Mouse (Mus musculus) retina, embryonic 14.5 days (tissue): ENCODE results near the gene H2afy.
"Not testable (repeated sequence)": the region's sequence is repeated elsewhere in the genome, so short reads cannot be mapped to it uniquely, and the experiment has no call there.

ENCODE experiments used
- DNase-seq: peaks from one replicate; pipeline ENCODE4 v3.0.0-alpha.2; 2015; ENCODE audit warnings: low spot score

Gene H2afy

GRCm38 (mm10) chr13:56071586-56072267, 64.4 kb downstream of the H2afy start:
- no peak for DNase-seq

- no peak for DNase-seq
Observed at GRCm38 (mm10) chr13:56069643-56070042, 66.5 kb downstream of the H2afy start.

- DNase-seq: no peak
Observed at GRCm38 (mm10) chr13:56068517-56068916, 67.6 kb downstream of the H2afy start.

GRCm38 (mm10) chr13:56066904-56067303, 69.3 kb downstream of the H2afy start:
- DNase-seq: no peak

GRCm38 (mm10) chr13:56066152-56066551, 70.0 kb downstream of the H2afy start:
- DNase-seq: no peak

GRCm38 (mm10) chr13:56057761-56058160, 78.4 kb downstream of the H2afy start:
- DNase-seq: no peak

- DNase-seq: no peak
Observed at GRCm38 (mm10) chr13:56055720-56056119, 80.4 kb downstream of the H2afy start.

GRCm38 (mm10) chr13:56054089-56054488, 82.1 kb downstream of the H2afy start:
- DNase-seq: no peak

- DNase-seq: no peak
Observed at GRCm38 (mm10) chr13:56052781-56053180, 83.4 kb downstream of the H2afy start.

- DNase-seq: no peak
Observed at GRCm38 (mm10) chr13:56050246-56050645, 85.9 kb downstream of the H2afy start.

GRCm38 (mm10) chr13:56042221-56042620, 93.9 kb downstream of the H2afy start:
- DNase-seq: no peak

- DNase-seq: no peak
Observed at GRCm38 (mm10) chr13:56040621-56041020, 95.5 kb downstream of the H2afy start.

GRCm38 (mm10) chr13:56039610-56040371, 96.4 kb downstream of the H2afy start:
- no peak for DNase-seq

- DNase-seq: no peak
Observed at GRCm38 (mm10) chr13:56029006-56029405, 107.2 kb downstream of the H2afy start.

- DNase-seq: not testable (repeated sequence)
Observed at GRCm38 (mm10) chr13:56027996-56028395, 108.2 kb downstream of the H2afy start.

- DNase-seq: no peak
Observed at GRCm38 (mm10) chr13:56026623-56027022, 109.5 kb downstream of the H2afy start.

- DNase-seq: no peak
Observed at GRCm38 (mm10) chr13:56026026-56026425, 110.1 kb downstream of the H2afy start.

- DNase-seq: no peak
Observed at GRCm38 (mm10) chr13:56025027-56025410, 111.1 kb downstream of the H2afy start.

GRCm38 (mm10) chr13:56024410-56025026, 111.6 kb downstream of the H2afy start:
- no peak for DNase-seq
